Mouse (Mus musculus): ENCODE results near the gene Pparg. TPM values are rescaled to one million over a fixed set of nuclear protein-coding genes. Genes with fewer than 3 reads are reported as not detected.

Pparg gene
- polyA plus RNA-seq, 1 experiment from 2014 or later = 1.7 TPM

DNA sequence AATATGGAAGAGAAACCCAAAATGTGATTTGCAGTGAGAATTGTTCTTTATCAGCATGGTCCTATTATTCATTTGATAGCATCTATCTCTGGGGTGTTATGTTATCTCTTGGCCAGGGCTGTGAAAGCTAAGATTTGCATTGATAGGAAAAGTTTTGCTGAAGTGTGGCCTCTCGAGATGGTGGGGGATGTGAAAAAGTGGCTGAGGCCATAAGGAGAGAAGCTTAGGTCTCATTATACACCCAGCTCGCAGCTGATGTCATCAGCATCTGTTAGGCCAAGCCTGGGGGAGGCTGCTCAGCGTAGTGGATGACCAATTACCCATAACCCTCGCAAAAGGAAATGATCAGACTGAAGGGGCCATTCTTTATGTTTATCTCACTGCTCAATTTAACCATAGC, 105.1 kb downstream of the Pparg start:
- 19% methylated on average over 4 of the region's 4 CpGs for WGBS (ENCODE audit: insufficient replicate concordance)
- H3K27me3 ChIP-seq = no peaks in the 10 kb centered on the region
- peaks cover 8% of the 10 kb centered on the region; the same call in 1 of the 2 replicates for H3K4me1 ChIP-seq (replicated peaks)
- no peak overlapping the region for H3K27ac ChIP-seq (replicated peaks)
- no peaks in the 10 kb centered on the region for H3K36me3 ChIP-seq (replicated peaks)
- no peak for ATAC-seq (ENCODE audit: insufficient read depth)
- H3K4me3 ChIP-seq (replicated peaks) = no peak overlapping the region
- H3K9me3 ChIP-seq (replicated peaks) = no peaks in the 10 kb centered on the region
- no peak overlapping the region for H3K4me2 ChIP-seq
- H3K9ac ChIP-seq = no peak overlapping the region

- H3K9ac ChIP-seq = no peak overlapping the region
- H3K9me3 ChIP-seq (replicated peaks) = no peaks in the 10 kb centered on the region
- H3K4me1 ChIP-seq (replicated peaks) = peaks cover 8% of the 10 kb centered on the region; the same call in 1 of the 2 replicates
- no peak for ATAC-seq (ENCODE audit: insufficient read depth)
- H3K4me2 ChIP-seq = no peak overlapping the region
- H3K27me3 ChIP-seq = no peaks in the 10 kb centered on the region
- 37% methylated on average over 3 of the region's 3 CpGs for WGBS (ENCODE audit: insufficient replicate concordance)
- no peak overlapping the region for H3K4me3 ChIP-seq (replicated peaks)
- H3K36me3 ChIP-seq (replicated peaks) = no peaks in the 10 kb centered on the region
- no peak overlapping the region for H3K27ac ChIP-seq (replicated peaks)
Observed at GRCm38 (mm10) chr6:115466601-115467000, 105.8 kb downstream of the Pparg start.

DNA sequence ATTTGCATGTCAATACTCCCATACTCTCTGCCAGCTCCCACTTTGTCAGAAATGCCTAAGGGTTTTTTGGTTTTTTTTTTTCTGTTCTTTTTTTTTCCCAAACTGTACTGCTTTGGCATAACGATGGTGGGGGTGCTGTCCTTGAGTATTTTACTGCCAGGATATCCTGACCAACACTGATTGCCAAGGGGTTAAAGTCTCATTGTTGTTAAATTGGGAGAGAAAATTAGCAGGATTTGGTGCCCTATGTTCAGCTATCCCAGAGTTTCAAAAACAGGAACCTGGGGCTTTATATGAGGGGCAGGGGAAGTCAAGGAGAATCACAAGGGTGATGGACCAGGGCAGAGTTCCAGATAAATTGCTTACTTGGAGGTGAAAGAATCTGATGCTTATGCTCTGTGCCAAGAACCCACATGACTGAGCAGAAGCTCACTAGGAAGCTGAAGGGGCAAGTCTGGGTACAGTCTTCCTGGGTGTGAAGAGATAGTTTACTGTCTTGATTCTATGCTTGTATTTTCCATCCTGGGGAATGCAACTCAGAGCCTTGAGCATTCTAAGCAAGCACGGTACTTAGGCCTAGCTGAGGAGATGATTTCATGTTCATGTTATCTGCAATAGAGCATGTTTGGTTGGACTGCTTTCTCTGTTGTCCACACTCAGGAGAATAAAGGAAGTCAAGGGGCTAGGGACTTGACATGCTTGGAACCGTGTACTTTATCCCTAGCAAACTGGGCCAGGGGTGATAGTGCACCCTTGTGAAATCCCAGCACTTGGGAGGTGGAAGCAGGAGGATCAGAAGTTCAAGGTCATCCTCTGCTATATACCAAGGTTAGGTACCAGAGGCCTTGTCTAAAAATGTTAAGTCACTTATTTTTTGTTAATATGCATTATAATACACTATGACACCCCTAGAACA, 109.2 kb downstream of the Pparg start:
- ATAC-seq (ENCODE audit: insufficient read depth) = no peak
- no peaks in the 10 kb centered on the region for H3K36me3 ChIP-seq (replicated peaks)
- H3K4me2 ChIP-seq = no peak overlapping the region
- 48% methylated on average over 3 of the region's 3 CpGs for WGBS (ENCODE audit: insufficient replicate concordance)
- no peak overlapping the region for H3K4me3 ChIP-seq (replicated peaks)
- no peak overlapping the region for H3K9ac ChIP-seq
- no peak overlapping the region for H3K27ac ChIP-seq (replicated peaks)
- H3K9me3 ChIP-seq (replicated peaks) = no peaks in the 10 kb centered on the region
- H3K4me1 ChIP-seq (replicated peaks) = 0 out of 2 replicates have a peak, but pooled peaks cover 5% of the 10 kb centered on the region
- H3K27me3 ChIP-seq = no peaks in the 10 kb centered on the region

DNA sequence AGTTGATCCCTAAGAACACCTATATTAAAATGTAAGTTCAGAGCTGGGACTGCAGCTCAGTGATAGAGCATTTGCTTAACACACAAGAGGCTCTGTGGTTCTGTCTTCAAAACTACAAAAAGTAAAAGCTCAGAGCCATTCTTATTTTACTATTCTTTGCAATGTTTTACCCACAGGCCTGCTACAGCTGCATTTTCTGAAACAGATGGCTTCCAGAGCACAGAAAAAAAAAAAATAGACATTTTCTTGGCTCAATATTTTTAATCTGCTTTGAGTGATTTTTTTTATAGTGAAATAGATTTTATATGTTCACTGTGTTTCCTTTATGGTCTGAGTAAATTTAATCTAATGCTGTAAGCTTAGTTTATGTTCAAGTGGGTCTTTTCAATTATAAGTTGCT, 111.2 kb downstream of the Pparg start:
- Histone ChIP-seq H3K36me3 (replicated peaks) (no peaks in the 10 kb centered on the region), H3K9ac (no peak overlapping the region), H3K27me3 (no peaks in the 10 kb centered on the region), H3K9me3 (replicated peaks) (no peaks in the 10 kb centered on the region), H3K4me2 (no peak overlapping the region), H3K4me1 (replicated peaks) (no peaks in the 10 kb centered on the region), H3K4me3 (replicated peaks) (no peak overlapping the region), H3K27ac (replicated peaks) (no peak overlapping the region)
- no peak for ATAC-seq (ENCODE audit: insufficient read depth)

GRCm38 (mm10) chr6:115477081-115477695, 116.4 kb downstream of the Pparg start:
- Histone ChIP-seq H3K27ac (replicated peaks) (no peak overlapping the region), H3K36me3 (replicated peaks) (no peaks in the 10 kb centered on the region), H3K4me3 (replicated peaks) (no peak overlapping the region), H3K4me2 (no peak overlapping the region), H3K27me3 (no peaks in the 10 kb centered on the region), H3K9ac (no peak overlapping the region), H3K4me1 (replicated peaks) (peaks cover 21% of the 10 kb centered on the region), H3K9me3 (replicated peaks) (no peaks in the 10 kb centered on the region)
- no peak for ATAC-seq (ENCODE audit: insufficient read depth)
- WGBS (ENCODE audit: insufficient replicate concordance) = 51% methylated on average over 7 of the region's 7 CpGs

GRCm38 (mm10) chr6:115479963-115480321, 119.2 kb downstream of the Pparg start:
- ATAC-seq (ENCODE audit: insufficient read depth) = peak; percentile 56
- Histone ChIP-seq H3K36me3 (replicated peaks) (no peaks in the 10 kb centered on the region), H3K9me3 (replicated peaks) (no peaks in the 10 kb centered on the region), H3K27ac (replicated peaks) (peak overlapping the region; percentile 58), H3K9ac (no peak overlapping the region), H3K4me1 (replicated peaks) (peaks cover 21% of the 10 kb centered on the region), H3K4me3 (replicated peaks) (no peak overlapping the region), H3K27me3 (no peaks in the 10 kb centered on the region), H3K4me2 (no peak overlapping the region)

- Histone ChIP-seq H3K4me1 (replicated peaks) (peaks cover 21% of the 10 kb centered on the region), H3K9ac (no peak overlapping the region), H3K27me3 (no peaks in the 10 kb centered on the region), H3K4me3 (replicated peaks) (no peak overlapping the region), H3K9me3 (replicated peaks) (no peaks in the 10 kb centered on the region), H3K27ac (replicated peaks) (peak overlapping the region; percentile 58), H3K4me2 (peak overlapping the region; percentile 16; the same call in 1 of the 2 replicates), H3K36me3 (replicated peaks) (no peaks in the 10 kb centered on the region)
- 5% methylated on average over 5 of the region's 5 CpGs for WGBS (ENCODE audit: insufficient replicate concordance)
- ATAC-seq (ENCODE audit: insufficient read depth) = peak; percentile 89
Observed at GRCm38 (mm10) chr6:115480322-115481017, 119.7 kb downstream of the Pparg start.

GRCm38 (mm10) chr6:115481018-115481354, 120.2 kb downstream of the Pparg start:
- H3K36me3 ChIP-seq (replicated peaks) = no peaks in the 10 kb centered on the region
- H3K4me3 ChIP-seq (replicated peaks) = no peak overlapping the region
- H3K9ac ChIP-seq = no peak overlapping the region
- H3K4me2 ChIP-seq = no peak overlapping the region
- H3K27me3 ChIP-seq = no peaks in the 10 kb centered on the region
- no peak for ATAC-seq (ENCODE audit: insufficient read depth)
- 2% methylated on average over 1 of the region's 1 CpGs for WGBS (ENCODE audit: insufficient replicate concordance)
- no peak overlapping the region for H3K27ac ChIP-seq (replicated peaks)
- H3K4me1 ChIP-seq (replicated peaks) = peaks cover 21% of the 10 kb centered on the region
- no peaks in the 10 kb centered on the region for H3K9me3 ChIP-seq (replicated peaks)

DNA sequence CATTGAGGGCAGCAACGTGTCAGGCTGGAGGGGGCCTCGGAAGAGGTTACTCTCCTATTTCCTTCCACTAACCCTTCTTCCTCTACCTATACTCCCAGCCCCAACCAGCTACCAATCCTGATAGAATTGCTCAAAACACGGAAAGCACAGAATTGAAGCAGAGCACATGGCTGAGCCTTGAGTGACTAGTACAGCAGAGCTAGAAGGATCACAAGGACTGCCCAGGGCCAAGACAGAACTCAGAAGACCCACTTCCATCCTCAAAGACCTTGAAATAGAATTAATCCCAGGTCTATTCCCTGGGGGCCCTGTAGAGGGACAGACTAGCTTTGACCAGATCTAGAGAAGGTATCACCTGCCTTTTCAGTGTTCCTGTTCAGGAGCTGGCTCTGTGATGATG, 120.9 kb downstream of the Pparg start:
- Histone ChIP-seq H3K27ac (replicated peaks) (no peak overlapping the region), H3K4me3 (replicated peaks) (no peak overlapping the region), H3K4me2 (no peak overlapping the region), H3K36me3 (replicated peaks) (no peaks in the 10 kb centered on the region), H3K27me3 (no peaks in the 10 kb centered on the region), H3K9me3 (replicated peaks) (no peaks in the 10 kb centered on the region), H3K9ac (no peak overlapping the region), H3K4me1 (replicated peaks) (peaks cover 21% of the 10 kb centered on the region)
- no peak for ATAC-seq (ENCODE audit: insufficient read depth)
- 26% methylated on average over 3 of the region's 3 CpGs for WGBS (ENCODE audit: insufficient replicate concordance)

DNA sequence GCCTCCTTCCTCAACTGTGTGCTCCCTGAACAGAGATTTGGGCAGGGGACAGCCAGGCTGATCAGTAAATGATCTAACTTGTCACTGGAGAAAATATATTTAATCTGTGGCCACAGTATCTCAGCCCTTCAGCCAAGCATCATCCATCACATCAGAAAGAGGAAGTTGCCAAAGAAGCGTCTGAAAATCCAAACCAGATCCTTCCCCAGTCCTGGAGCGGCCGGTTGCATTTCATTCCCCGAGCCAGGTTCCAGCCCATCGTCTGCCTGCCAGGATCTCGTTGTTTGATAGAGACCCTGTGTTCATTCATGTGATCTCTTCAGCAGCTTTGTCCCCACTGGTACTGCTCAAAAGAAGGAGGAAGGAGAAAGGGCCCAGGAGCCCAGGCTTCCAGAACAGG, 124.9 kb downstream of the Pparg start:
- Histone ChIP-seq H3K36me3 (replicated peaks) (no peaks in the 10 kb centered on the region), H3K9me3 (replicated peaks) (no peaks in the 10 kb centered on the region), H3K9ac (no peak overlapping the region), H3K4me2 (no peak overlapping the region), H3K27ac (replicated peaks) (no peak overlapping the region), H3K4me3 (replicated peaks) (no peak overlapping the region), H3K27me3 (no peaks in the 10 kb centered on the region), H3K4me1 (replicated peaks) (peaks cover 9% of the 10 kb centered on the region)
- WGBS (ENCODE audit: insufficient replicate concordance) = 26% methylated on average over 6 of the region's 6 CpGs
- ATAC-seq (ENCODE audit: insufficient read depth) = no peak

GRCm38 (mm10) chr6:115489831-115490230, 129.1 kb downstream of the Pparg start:
- ATAC-seq (ENCODE audit: insufficient read depth) = no peak
- no peak overlapping the region for H3K4me3 ChIP-seq (replicated peaks)
- H3K36me3 ChIP-seq (replicated peaks) = no peaks in the 10 kb centered on the region
- H3K4me1 ChIP-seq (replicated peaks) = no peaks in the 10 kb centered on the region
- H3K27ac ChIP-seq (replicated peaks) = no peak overlapping the region
- H3K4me2 ChIP-seq = no peak overlapping the region
- H3K9ac ChIP-seq = no peak overlapping the region
- no peaks in the 10 kb centered on the region for H3K27me3 ChIP-seq
- no peaks in the 10 kb centered on the region for H3K9me3 ChIP-seq (replicated peaks)
- WGBS (ENCODE audit: insufficient replicate concordance) = 61% methylated on average over 9 of the region's 9 CpGs
